Mouse (Mus musculus) brain, embryonic 14.5 days (tissue): ENCODE results near the gene Muc20. TPM values are rescaled to one million over a fixed set of nuclear protein-coding genes. Genes with fewer than 3 reads are reported as not detected.

Experiments used
- DNase-seq: peaks from one replicate; pipeline ENCODE4 v3.0.0-alpha.2; 2011; ENCODE audit warnings: low read depth
- CTCF ChIP-seq: fragments of 200-500 bp; IDR thresholded peaks from 2 replicates; pipeline ENCODE4 v1.5.1; 2012; ENCODE audit warnings: inconsistent platforms, mild to moderate bottlenecking, moderate library complexity, borderline replicate concordance; ENCODE audit not compliant: insufficient read depth, insufficient read length; ENCODE audit errors: extremely low read depth
- POLR2A ChIP-seq: fragments of 200-500 bp; IDR thresholded peaks from 2 replicates; pipeline ENCODE4 v1.6.1; 2012; ENCODE audit warnings: mild to moderate bottlenecking, inconsistent platforms, borderline replicate concordance; ENCODE audit not compliant: poor library complexity, insufficient read depth, insufficient read length, severe bottlenecking; ENCODE audit errors: extremely low read depth
- polyA plus RNA-seq: library from polyadenylated mRNA; depleted of rRNA; stranded (reverse); fragments of >200 nt; gene quantifications from 2 replicates; pipeline ENCODE4 v1.2.3, GENCODE M21; 2012; rRNA removed

The Muc20 gene
- polyA plus RNA-seq, 1 experiment: 0.05 TPM

DNA sequence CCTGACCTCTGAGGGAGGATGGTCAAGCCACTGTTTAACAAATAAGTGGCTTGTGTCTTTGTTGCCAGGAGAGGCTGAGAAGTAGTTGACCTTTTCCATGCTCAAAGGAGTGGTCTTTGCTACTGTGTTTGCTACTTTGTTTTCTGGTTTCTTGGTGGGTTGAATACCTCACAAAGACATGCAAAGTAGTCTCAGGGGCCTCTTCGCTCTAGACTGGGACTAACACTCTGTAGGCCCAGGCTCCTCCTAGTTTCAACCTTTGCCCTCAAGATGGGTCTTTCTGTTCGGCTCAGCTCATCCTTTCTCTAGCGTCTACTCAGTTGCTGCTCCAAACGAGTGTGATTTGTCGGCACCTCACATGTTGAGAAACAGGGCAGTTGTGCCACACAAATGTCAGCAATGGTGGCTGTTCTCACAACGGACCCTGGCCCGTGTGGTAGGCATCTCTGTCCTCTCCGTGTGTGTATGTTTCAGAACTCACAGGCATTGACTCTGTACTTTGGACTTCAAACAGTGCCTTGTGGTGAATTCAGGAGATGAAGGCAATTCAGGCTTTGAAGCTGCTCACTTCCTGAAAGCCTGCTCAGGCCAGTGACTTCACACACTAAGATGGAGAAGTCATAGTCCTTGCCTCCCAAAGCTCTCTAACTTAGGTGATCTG is 57.1 kb downstream of the Muc20 start:
- no peak for DNase-seq
- TF ChIP-seq POLR2A (no peak), CTCF (no peak)

DNA sequence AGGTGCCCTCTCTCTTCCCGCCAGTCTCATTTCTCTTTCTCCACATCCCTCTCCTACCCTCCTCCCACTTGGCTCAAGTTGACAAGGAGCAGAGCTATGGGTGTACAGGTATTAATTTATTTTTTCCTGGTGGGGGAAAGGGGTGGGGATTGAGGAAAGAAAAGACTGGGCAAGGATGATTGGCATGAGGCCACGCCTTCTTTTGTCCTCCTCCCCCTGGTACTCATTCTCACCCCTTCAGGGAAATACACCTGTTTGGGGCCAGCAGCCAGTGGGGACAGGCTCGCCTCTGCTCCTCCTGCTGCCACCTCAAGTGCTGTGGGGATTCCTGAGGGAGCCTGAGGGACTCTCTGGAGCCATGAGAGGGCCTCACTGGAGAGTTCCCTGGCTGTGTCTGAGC is 61.2 kb downstream of the Muc20 start:
- DNase-seq: no peak
- TF ChIP-seq CTCF (no peak), POLR2A (no peak)

DNA sequence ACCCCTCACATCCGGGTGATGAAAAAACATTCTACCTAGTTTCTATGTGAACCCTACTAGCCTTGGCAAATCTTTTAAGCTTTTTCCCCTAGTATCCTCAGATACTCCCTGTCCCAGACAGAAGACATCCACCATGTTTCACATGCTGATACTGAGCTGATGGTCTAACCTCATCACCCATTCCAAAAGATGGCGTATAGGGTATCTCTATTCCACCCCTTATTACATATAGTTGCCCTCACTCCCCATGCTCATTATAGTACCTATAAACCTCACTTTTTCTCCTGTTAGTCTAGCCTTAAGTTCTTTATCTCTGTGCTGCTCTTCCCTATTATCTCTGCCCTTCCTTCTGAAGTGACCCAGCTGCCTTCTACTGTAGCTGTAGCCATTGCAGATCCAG is 61.6 kb downstream of the Muc20 start, which contains the start of gene Muc4:
Muc4 (plus strand) TSS at position 301 of the 400 bp plus-strand sequence.
- DNase-seq: no peak

DNA sequence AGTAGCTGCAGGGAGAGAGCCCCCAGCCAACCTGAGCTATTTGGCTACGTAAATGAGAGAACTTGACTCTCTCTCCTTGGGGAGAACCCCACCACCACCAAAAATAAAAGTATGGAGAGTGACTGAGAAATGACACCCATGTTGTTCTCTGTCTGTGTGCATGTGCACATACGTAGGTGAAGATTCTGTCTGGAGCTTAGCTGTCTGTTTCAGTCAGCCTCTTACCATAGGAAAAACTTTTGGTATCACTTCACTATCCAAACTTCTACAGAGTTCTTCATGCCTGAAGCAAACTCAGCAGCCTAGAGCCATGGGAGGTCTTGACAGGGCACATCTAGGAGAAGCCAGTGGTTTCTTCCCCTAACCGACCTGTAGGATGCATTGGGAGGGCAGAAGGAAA is 64.0 kb downstream of the Muc20 start:
- no peak for DNase-seq
- TF ChIP-seq POLR2A (no peak), CTCF (no peak)

More for the DNA sequence above, 61.6 kb downstream of the Muc20 start, which contains the start of gene Muc4:
- TF ChIP-seq CTCF (no peak), POLR2A (no peak)

DNA sequence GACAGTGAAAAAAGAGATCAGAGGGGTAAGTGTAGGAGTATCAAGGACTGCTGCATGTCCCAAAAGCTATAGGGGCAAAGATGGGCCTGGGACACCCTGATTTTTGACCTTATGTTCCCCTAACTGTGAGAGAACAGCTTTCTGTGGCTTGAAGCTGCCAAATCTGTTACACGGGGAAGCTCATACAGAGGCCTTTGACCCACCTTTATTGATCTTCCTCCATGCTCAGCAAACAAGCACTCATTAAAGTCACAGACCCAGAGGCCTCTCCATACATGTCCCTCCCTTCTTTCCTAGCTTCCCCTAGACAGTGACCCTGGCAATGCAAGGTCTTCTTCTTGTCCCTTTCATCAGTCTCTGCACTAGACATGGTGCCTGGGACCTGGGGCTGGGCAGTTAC is 68.5 kb downstream of the Muc20 start:
- TF ChIP-seq CTCF (no peak), POLR2A (no peak)
- DNase-seq: no peak

DNA sequence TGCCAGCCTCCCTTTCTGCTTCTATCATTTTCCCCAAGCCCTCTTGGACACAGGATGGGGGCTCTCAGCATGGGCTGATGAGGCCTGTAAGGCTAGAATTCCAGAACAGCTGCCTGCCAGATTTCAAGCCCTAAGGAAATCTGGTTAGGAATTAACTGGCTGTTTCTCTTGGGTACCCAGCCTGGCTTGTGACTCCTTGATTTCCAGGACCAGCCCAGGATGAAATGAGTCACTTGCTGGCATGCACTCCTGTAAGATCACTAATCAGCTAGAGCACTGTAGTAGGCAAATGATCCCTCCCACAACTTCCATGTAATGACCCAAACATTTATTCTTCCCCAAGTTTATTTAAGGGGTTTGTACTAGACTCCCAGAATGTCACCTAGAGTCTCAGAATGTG is 69.0 kb downstream of the Muc20 start:
- TF ChIP-seq POLR2A (no peak), CTCF (no peak)
- no peak for DNase-seq

Other genes starting within 250 kb of the Muc20 start
- 49.0 and 52.2 TPM in 2 replicates for gene Tfrc, start 188.5 kb downstream of the Muc20 start, polyA plus RNA-seq
- gene Tnk2, start 153.6 kb downstream of the Muc20 start, polyA plus RNA-seq: 127 and 134 TPM in 2 replicates
- 0.01 and 0.07 TPM in 2 replicates for gene Muc4, start 61.5 kb downstream of the Muc20 start, polyA plus RNA-seq
- not detected in 2 replicates for gene Smbd1, start 13.0 kb upstream of the Muc20 start, polyA plus RNA-seq
- 51.6 and 55.4 TPM in 2 replicates for gene Fyttd1, start 80.1 kb upstream of the Muc20 start, polyA plus RNA-seq
- gene Rubcn, start 80.3 kb upstream of the Muc20 start, polyA plus RNA-seq: 57.1 and 60.1 TPM in 2 replicates
- gene Lrch3, start 116.7 kb upstream of the Muc20 start, polyA plus RNA-seq: 63.0 and 65.4 TPM in 2 replicates